Mouse (Mus musculus) kidney, embryonic 15.5 days (tissue): Measurements from ENCODE around the gene Serpina1b. TPM values are rescaled to one million over a fixed set of nuclear protein-coding genes. Genes with fewer than 3 reads are reported as not detected.
"Not testable (repeated sequence)": the region's sequence is repeated elsewhere in the genome, so short reads cannot be mapped to it uniquely, and the experiment has no call there.

ENCODE experiments used
- ATAC-seq: fragments of 200-750 bp; cut with Nextera tagmentation; replicated peaks from 2 replicates; pipeline ENCODE4 v1.8.0; 2017; ENCODE audit warnings: moderate TSS enrichment; ENCODE audit not compliant: low FRiP score
- H3K27ac ChIP-seq: fragments of 300-500 bp; sonication (generic); 2 replicates; pipeline ENCODE4 v1.5.1; 2015; ENCODE audit warnings: mild to moderate bottlenecking, inconsistent platforms
- H3K27me3 ChIP-seq: fragments of 300-500 bp; sonication (generic); 2 replicates; pipeline ENCODE4 v1.6.1; 2015; ENCODE audit warnings: inconsistent platforms
- H3K36me3 ChIP-seq: fragments of 300-500 bp; sonication (generic); 2 replicates; pipeline ENCODE4 v1.6.1; 2015; ENCODE audit warnings: inconsistent platforms
- H3K4me1 ChIP-seq: fragments of 300-500 bp; sonication (generic); 2 replicates; pipeline ENCODE4 v1.6.1; 2015; ENCODE audit warnings: inconsistent platforms
- H3K4me2 ChIP-seq: fragments of 300-500 bp; sonication (generic); 2 replicates; pipeline ENCODE4 v1.6.1; 2015; ENCODE audit warnings: moderate library complexity, mild to moderate bottlenecking, inconsistent platforms
- H3K4me3 ChIP-seq: fragments of 300-500 bp; sonication (generic); replicated peaks from 2 replicates; pipeline ENCODE4 v1.5.1; 2015; ENCODE audit warnings: mild to moderate bottlenecking, inconsistent platforms
- H3K9ac ChIP-seq: fragments of 300-500 bp; sonication (generic); 2 replicates; pipeline ENCODE4 v1.6.1; 2015; ENCODE audit warnings: mild to moderate bottlenecking, inconsistent platforms
- H3K9me3 ChIP-seq: fragments of 300-500 bp; sonication (generic); replicated peaks from 2 replicates; pipeline ENCODE4 v1.6.1; 2016; ENCODE audit warnings: inconsistent platforms
- WGBS: fragments of 180-500 bp; shearing (Covaris S2); methylation state at CpG from one replicate; pipeline ENCODE4 v1.1.7; 2015; ENCODE audit warnings: mixed read lengths; 5-methylcytosine and 5-hydroxymethylcytosine counted together
- polyA plus RNA-seq: library from polyadenylated mRNA; unstranded; fragments of >200 nt; fragmentation: Nextera tagmentation; extraction: Ambion mirVana; gene quantifications from 2 replicates; pipeline ENCODE4 v1.2.1, GENCODE M21; 2015

Serpina1b gene
- polyA plus RNA-seq, 1 experiment from 2014 or later: 14.2 TPM

DNA sequence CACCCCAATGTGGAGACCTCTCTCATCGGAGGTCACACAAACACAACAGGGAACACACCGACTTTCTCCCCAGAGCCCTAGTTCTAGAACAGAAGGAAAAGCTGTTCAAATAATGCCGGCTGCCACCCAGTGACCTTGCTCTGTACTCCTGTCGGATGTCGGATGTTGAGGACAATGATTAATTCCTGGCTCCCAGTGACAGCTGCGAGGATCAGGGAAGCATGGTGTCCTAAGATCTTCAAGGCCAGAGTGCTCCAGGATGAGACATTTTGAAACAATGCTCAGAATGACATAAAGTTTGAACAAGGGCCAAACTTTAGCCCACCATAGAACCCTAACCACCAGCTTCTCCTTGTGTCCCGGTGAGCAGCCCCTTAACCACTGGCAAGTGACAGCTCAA, 143.2 kb downstream of the Serpina1b start:
- Histone ChIP-seq H3K9me3 (no peaks in the 10 kb centered on the region), H3K27ac (no peak overlapping the region), H3K36me3 (no peaks in the 10 kb centered on the region), H3K9ac (no peak overlapping the region), H3K4me3 (no peak overlapping the region), H3K27me3 (no peaks in the 10 kb centered on the region), H3K4me2 (no peak overlapping the region), H3K4me1 (no peaks in the 10 kb centered on the region)
- ATAC-seq: no peak
- 35% methylated on average over 7 of the region's 7 CpGs for WGBS

GRCm38 (mm10) chr12:103686050-103686449, 144.1 kb downstream of the Serpina1b start:
- H3K4me2 ChIP-seq: no peak overlapping the region
- H3K9me3 ChIP-seq: no peaks in the 10 kb centered on the region
- WGBS: 92% methylated on average over 3 of the region's 3 CpGs
- H3K4me1 ChIP-seq: no peaks in the 10 kb centered on the region
- H3K27me3 ChIP-seq: no peaks in the 10 kb centered on the region
- no peak overlapping the region for H3K4me3 ChIP-seq
- ATAC-seq: no peak
- H3K9ac ChIP-seq: no peak overlapping the region
- no peak overlapping the region for H3K27ac ChIP-seq
- no peaks in the 10 kb centered on the region for H3K36me3 ChIP-seq

- H3K27me3 ChIP-seq: no peaks in the 10 kb centered on the region
- H3K36me3 ChIP-seq: no peaks in the 10 kb centered on the region
- no peaks in the 10 kb centered on the region for H3K4me1 ChIP-seq
- H3K4me2 ChIP-seq: no peak overlapping the region
- no peak overlapping the region for H3K4me3 ChIP-seq
- no peak overlapping the region for H3K27ac ChIP-seq
- 75% methylated on average over 3 of the region's 3 CpGs for WGBS
- H3K9ac ChIP-seq: no peak overlapping the region
- no peak for ATAC-seq
- no peaks in the 10 kb centered on the region for H3K9me3 ChIP-seq
Measured at GRCm38 (mm10) chr12:103685386-103685785, 144.8 kb downstream of the Serpina1b start.

DNA sequence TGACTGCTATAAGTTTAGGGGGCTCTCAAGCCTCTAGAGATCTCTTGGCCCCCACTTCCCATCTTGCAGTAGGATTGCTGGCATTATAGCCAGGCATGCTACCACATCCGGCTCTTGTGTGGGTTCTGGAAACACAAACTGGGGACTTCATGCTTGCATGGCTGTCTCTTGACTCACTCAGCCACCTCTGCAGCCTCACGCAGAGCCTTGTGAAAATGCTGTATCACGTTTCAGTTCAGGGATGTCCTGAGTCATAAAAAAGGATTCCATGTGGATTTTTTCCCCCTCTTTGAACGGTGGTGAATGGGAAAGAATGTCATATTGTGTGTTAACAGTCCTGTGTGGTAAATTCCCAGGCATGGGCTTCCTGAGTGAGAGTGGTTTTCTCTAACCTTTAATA, 146.4 kb downstream of the Serpina1b start:
- Histone ChIP-seq H3K9me3 (no peaks in the 10 kb centered on the region), H3K4me1 (no peaks in the 10 kb centered on the region), H3K27ac (no peak overlapping the region), H3K9ac (no peak overlapping the region), H3K4me3 (no peak overlapping the region), H3K27me3 (no peaks in the 10 kb centered on the region), H3K4me2 (no peak overlapping the region), H3K36me3 (no peaks in the 10 kb centered on the region)
- no peak for ATAC-seq
- 15% methylated on average over 4 of the region's 4 CpGs for WGBS

DNA sequence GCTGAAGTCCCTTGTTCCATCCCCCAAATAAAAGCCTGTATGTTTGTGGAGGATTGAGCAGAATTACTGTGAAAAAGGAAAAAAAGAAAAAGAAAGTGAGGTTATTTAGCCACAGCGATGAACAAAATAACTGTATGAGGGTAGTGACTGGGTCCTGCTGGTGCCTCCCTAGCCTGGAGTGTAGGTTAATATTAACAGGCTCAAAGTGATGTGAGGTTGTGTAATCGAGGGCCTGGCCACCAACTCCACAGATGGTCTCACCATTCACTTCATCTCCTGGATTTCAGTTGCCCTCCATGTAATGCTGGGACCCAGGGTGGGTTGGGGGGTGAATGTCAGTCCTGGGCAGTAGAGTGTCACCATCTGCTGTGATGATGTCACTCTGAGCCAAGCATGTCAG, 148.4 kb downstream of the Serpina1b start:
- Histone ChIP-seq H3K4me3 (no peak overlapping the region), H3K9me3 (no peaks in the 10 kb centered on the region), H3K27ac (no peak overlapping the region), H3K27me3 (no peaks in the 10 kb centered on the region), H3K9ac (no peak overlapping the region), H3K4me2 (no peak overlapping the region), H3K36me3 (no peaks in the 10 kb centered on the region), H3K4me1 (no peaks in the 10 kb centered on the region)
- no peak for ATAC-seq
- 72% methylated on average over 2 of the region's 2 CpGs for WGBS

DNA sequence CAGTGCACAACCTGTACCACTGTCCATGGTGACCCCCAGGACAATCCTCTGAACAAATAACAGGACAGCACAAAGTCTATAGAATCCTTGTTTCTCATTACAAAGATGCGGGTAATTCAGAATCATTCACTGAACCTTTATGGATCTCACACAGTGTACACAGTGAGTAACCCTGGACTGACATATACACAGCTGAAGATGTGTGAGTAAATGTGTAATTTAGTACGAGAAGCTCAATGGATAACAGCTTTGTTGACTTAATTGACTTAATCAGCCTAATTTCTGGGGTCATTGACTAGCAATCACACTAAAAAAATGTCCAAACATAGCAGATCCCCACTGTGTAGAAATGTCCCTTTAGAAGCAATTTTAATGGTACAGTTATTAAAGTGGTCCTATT, 149.0 kb downstream of the Serpina1b start:
- no peak for ATAC-seq

DNA sequence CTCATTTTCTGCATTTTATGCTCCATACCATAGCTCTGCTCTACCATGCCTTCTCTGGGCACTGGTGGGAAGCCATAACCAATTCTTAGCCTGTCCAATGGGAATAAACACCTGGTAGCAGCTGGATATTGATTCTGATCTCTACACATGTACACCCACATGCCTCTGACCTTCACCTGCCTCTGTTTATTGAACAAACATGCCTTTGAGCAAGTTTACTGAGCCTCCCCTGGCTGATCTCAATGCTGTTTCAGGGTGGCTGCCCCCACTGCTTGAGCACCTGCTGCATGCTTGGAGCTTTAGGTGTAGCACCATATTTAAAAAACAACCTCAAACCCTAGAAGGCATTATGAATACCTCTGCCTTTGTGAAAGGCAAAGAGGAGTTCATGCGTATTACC, 150.3 kb downstream of the Serpina1b start:
- not testable (repeated sequence) for H3K36me3 ChIP-seq, H3K4me2 ChIP-seq, H3K27me3 ChIP-seq, H3K9ac ChIP-seq, H3K4me3 ChIP-seq, H3K9me3 ChIP-seq, H3K4me1 ChIP-seq, H3K27ac ChIP-seq, ATAC-seq
- 97% methylated on average over 1 of the region's 1 CpGs for WGBS

More for the DNA sequence above, 149.0 kb downstream of the Serpina1b start:
- Histone ChIP-seq H3K4me1 (no peaks in the 10 kb centered on the region), H3K9me3 (no peaks in the 10 kb centered on the region), H3K4me2 (no peak overlapping the region), H3K27me3 (no peaks in the 10 kb centered on the region), H3K4me3 (no peak overlapping the region), H3K27ac (no peak overlapping the region), H3K36me3 (no peaks in the 10 kb centered on the region), H3K9ac (no peak overlapping the region)
- 78% methylated on average over 2 of the region's 2 CpGs for WGBS

Other genes with a start within 250 kb of the Serpina1b start
- gene Serpina10, start 198.9 kb downstream of the Serpina1b start, polyA plus RNA-seq: 1.1 and 1.4 TPM in 2 replicates
- gene Serpina6, start 173.2 kb downstream of the Serpina1b start, polyA plus RNA-seq: 11.9 and 29.8 TPM in 2 replicates
- gene Serpina16, start 154.2 kb downstream of the Serpina1b start, polyA plus RNA-seq: not detected in 2 replicates
- gene Serpina1f, start 134.8 kb downstream of the Serpina1b start, polyA plus RNA-seq: not detected in 2 replicates
- 1.7 and 5.0 TPM in 2 replicates for gene Serpina1d, start 56.8 kb downstream of the Serpina1b start, polyA plus RNA-seq
- gene Serpina1a, start 33.2 kb upstream of the Serpina1b start, polyA plus RNA-seq: 13.3 and 18.7 TPM in 2 replicates
- 2.3 and 2.6 TPM in 2 replicates for gene Serpina1c, start 74.5 kb upstream of the Serpina1b start, polyA plus RNA-seq
- 1.7 and 2.7 TPM in 2 replicates for gene Serpina1e, start 128.6 kb upstream of the Serpina1b start, polyA plus RNA-seq
- 0.50 TPM in 1 of 2 replicates, not detected in the other for gene Serpina11, start 159.6 kb upstream of the Serpina1b start, polyA plus RNA-seq
- not detected in 2 replicates for gene Serpina9, start 183.4 kb upstream of the Serpina1b start, polyA plus RNA-seq
- not detected in 2 replicates for gene Serpina12, start 214.1 kb upstream of the Serpina1b start, polyA plus RNA-seq